Comparison of ENCODE assay signal across 15 mouse cellular contexts in the genomic region with DNA sequence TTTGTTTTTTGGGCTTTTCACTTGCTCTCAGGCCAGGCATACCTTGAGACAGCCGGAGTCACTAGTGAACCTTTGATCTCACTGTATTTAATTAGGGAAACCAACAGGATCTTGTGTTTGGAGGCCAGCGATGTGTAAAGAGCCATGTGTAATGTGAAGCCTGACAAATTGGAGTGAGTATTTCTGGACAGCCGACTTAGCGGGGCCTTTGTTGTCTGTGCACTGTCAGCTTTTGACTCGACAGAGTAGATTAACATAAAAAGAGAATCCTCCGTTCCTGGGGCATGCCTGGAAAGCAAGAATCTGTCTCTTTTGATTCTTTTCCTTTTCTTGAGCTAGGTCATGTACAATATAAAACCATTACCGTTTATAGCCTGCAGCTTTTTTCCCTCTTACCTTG.
A peak's percentile ranks its signal among the peaks of the same experiment; 100 is the strongest.
DNase-seq lines count a peak whose midpoint lies in the region; ATAC-seq and TF ChIP-seq lines count a peak whose summit lies in the region.
"Had no signal": no experiment of that assay in that cellular context is flagged by ENCODE, and none has a peak within 500 bp of the region (broad histone marks: within the 10 kb centered on the region; RNA-seq: fewer than 3 reads in every experiment).

No protein-coding gene starts in this region.

- H3K27me3 ChIP-seq in embryonic facial prominence, embryonic 12.5 days = no peaks in the 10 kb centered on the region
- H3K27me3 ChIP-seq in hindbrain, embryonic 14.5 days (ENCODE audit: control insufficient read depth, insufficient read depth, low read length) = no peaks in the 10 kb centered on the region
- H3K27me3 ChIP-seq in midbrain, postnatal 0 days (ENCODE audit: insufficient read depth, low read length) = no peaks in the 10 kb centered on the region

- H3K36me3 ChIP-seq in embryonic facial prominence, embryonic 12.5 days = no peaks in the 10 kb centered on the region
- H3K36me3 ChIP-seq in hindbrain, embryonic 14.5 days (replicated peaks; ENCODE audit: control insufficient read depth, insufficient read depth) = no peaks in the 10 kb centered on the region
- no peaks in the 10 kb centered on the region for H3K36me3 ChIP-seq in midbrain, postnatal 0 days (ENCODE audit: insufficient read depth, low read length)
- H3K36me3 ChIP-seq: G1E had no signal

- no peak for TF ChIP-seq POLR2A in brain, embryonic 14.5 days (IDR thresholded peaks at IDR 0.05; ENCODE audit: borderline replicate concordance, extremely low read depth, insufficient read depth, insufficient read length, poor library complexity, severe bottlenecking)

- 0 out of 2 replicates have a peak, but pooled peaks have one; percentile 60 for ATAC-seq in embryonic facial prominence, embryonic 12.5 days (ENCODE audit: insufficient number of reproducible peaks, insufficient read depth, low FRiP score, low TSS enrichment)
- ATAC-seq in hindbrain, embryonic 14.5 days (ENCODE audit: low FRiP score) = peak; percentile 80
- peak; percentile 54 for ATAC-seq in midbrain, postnatal 0 days (ENCODE audit: low FRiP score)

- DNase-seq in brain, embryonic 14.5 days (ENCODE audit: low read depth) = peak; percentile 85
- DNase-seq in hindbrain, embryonic 14.5 days (ENCODE audit: low spot score) = peak; percentile 55
- peak; percentile 58 for DNase-seq in midbrain, postnatal 0 days (ENCODE audit: low spot score)
- DNase-seq in lung, postnatal 4 days = no peak
- DNase-seq in heart, adult 18-20 months = no peak
- DNase-seq in lung, adult 18-20 months = no peak
- DNase-seq: adrenal gland, adult 2 months; cerebellum, adult 11-12 months; kidney, adult 8-10 months; lung, embryonic 14.5 days; spleen, adult 18-20 months had no signal

- no peak overlapping the region for H3K27ac ChIP-seq in embryonic facial prominence, embryonic 12.5 days
- H3K27ac ChIP-seq in hindbrain, embryonic 14.5 days = 0 out of 2 replicates have a peak overlapping the region, but pooled peaks have one; percentile 20
- no peak overlapping the region for H3K27ac ChIP-seq in midbrain, postnatal 0 days (ENCODE audit: low read depth, low read length)

- no peak overlapping the region for H3K4me3 ChIP-seq in embryonic facial prominence, embryonic 12.5 days
- H3K4me3 ChIP-seq in hindbrain, embryonic 14.5 days (replicated peaks; ENCODE audit: low read length) = no peak overlapping the region
- no peak overlapping the region for H3K4me3 ChIP-seq in midbrain, postnatal 0 days (ENCODE audit: low read depth, low read length)
- H3K4me3 ChIP-seq: myocyte had no signal

- 22% methylated on average over 7 of the region's 7 CpGs for whole genome bisulfite sequencing in embryonic facial prominence, embryonic 12.5 days
- 5% methylated on average over 7 of the region's 7 CpGs for WGBS in hindbrain, embryonic 14.5 days
- WGBS in midbrain, postnatal 0 days = 7% methylated on average over 7 of the region's 7 CpGs

- H3K4me1 ChIP-seq in embryonic facial prominence, embryonic 12.5 days = no peaks in the 10 kb centered on the region
- peaks cover 8% of the 10 kb centered on the region; the same call in 1 of the 2 replicates for H3K4me1 ChIP-seq in hindbrain, embryonic 14.5 days (replicated peaks; ENCODE audit: control insufficient read depth, insufficient read depth, low read length)
- no peaks in the 10 kb centered on the region for H3K4me1 ChIP-seq in midbrain, postnatal 0 days (ENCODE audit: insufficient read depth, low read length)

- no peak overlapping the region for H3K4me2 ChIP-seq in embryonic facial prominence, embryonic 12.5 days (replicated peaks)
- peak overlapping the region; percentile 25 for H3K4me2 ChIP-seq in hindbrain, embryonic 14.5 days (replicated peaks)
- H3K4me2 ChIP-seq in midbrain, postnatal 0 days (ENCODE audit: low read depth, low read length, poor library complexity, severe bottlenecking) = 0 out of 2 replicates have a peak overlapping the region, but pooled peaks have one; percentile 22
- H3K4me2 ChIP-seq: heart, embryonic 11.5 days; lung, embryonic 14.5 days had no signal

- no peaks in the 10 kb centered on the region for H3K9me3 ChIP-seq in embryonic facial prominence, embryonic 12.5 days
- no peaks in the 10 kb centered on the region for H3K9me3 ChIP-seq in hindbrain, embryonic 14.5 days (ENCODE audit: control insufficient read depth, low read length)
- no peaks in the 10 kb centered on the region for H3K9me3 ChIP-seq in midbrain, postnatal 0 days (ENCODE audit: low read length)
- H3K9me3 ChIP-seq: G1E had no signal

- TF ChIP-seq CTCF in brain, embryonic 14.5 days (IDR thresholded peaks at IDR 0.05; ENCODE audit: borderline replicate concordance, extremely low read depth, insufficient read depth, insufficient read length) = no peak
- no peak for TF ChIP-seq CTCF in midbrain, postnatal 0 days (IDR thresholded peaks at IDR 0.05)

- no peak overlapping the region for H3K9ac ChIP-seq in embryonic facial prominence, embryonic 12.5 days
- H3K9ac ChIP-seq in hindbrain, embryonic 14.5 days = 0 out of 2 replicates have a peak overlapping the region, but pooled peaks have one; percentile 34
- H3K9ac ChIP-seq in midbrain, postnatal 0 days (replicated peaks; ENCODE audit: low read length, poor library complexity, severe bottlenecking) = no peak overlapping the region
- H3K9ac ChIP-seq: lung, embryonic 14.5 days had no signal

Comparison
In these comparisons a context has a peak if more than half of its experiments do, and no peak if none do; other contexts are left out.
1. DNase-seq: peak in brain, embryonic 14.5 days (single experiment), hindbrain, embryonic 14.5 days (single experiment) and midbrain, postnatal 0 days (single experiment); none in lung, postnatal 4 days (0 of 2), heart, adult 18-20 months (0 of 2) and lung, adult 18-20 months (0 of 2).
2. Peak in every context shown above with its lines, with median percentiles within 50 percentile points of each other: ATAC-seq.